Mouse (Mus musculus) kidney, adult 9 months (tissue): ENCODE results near the gene Ccl26.
"Not testable (repeated sequence)": the region's sequence is repeated elsewhere in the genome, so short reads cannot be mapped to it uniquely, and the experiment has no call there.

ENCODE experiments used
- DNase-seq: peaks from one replicate; pipeline ENCODE4 v3.0.0; 2022

The Ccl26 gene

DNA sequence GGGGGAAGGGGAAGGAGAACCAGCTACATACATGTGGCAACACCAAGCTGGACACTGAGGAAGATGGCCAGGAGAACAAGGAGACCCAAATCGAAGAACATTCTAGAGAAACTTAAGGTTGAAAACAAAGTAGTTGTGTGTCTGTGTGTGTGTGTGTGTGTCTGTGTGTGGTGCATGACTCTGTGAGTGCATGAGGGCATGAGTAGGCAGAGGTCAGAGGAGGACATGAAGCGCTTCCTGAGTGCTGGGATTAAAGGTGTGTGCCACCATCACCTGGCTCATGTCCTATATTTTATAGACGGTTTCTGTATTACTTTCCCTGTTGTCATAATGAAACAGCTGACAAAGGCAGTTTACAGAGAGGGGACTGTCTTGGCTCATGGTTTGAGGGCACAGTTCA, at the start of gene Ccl26:
TSS of gene Ccl26 (minus strand) at position 101 of the 400 bp plus-strand sequence.
- no peak for DNase-seq

DNA sequence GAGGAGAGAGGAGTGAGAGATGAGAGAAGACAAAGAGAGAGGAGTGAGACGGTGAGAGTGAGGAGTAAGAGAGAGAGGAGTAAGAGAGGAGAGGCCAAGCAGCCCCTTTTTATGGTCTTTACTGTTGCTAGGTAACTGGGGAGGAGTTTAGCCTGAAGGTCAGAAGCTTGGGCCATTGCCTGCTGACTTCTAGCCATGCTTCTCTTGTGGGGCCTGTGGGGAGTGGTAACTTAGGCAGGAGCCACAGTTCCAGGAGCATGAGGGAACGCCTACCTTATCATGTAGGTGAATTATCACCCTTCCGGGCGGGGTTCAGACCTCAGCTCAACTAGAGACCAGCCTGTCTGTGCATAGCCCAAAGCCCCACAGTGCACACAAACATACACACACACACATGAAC, 46.4 kb upstream of the Ccl26 start:
- DNase-seq: no peak

DNA sequence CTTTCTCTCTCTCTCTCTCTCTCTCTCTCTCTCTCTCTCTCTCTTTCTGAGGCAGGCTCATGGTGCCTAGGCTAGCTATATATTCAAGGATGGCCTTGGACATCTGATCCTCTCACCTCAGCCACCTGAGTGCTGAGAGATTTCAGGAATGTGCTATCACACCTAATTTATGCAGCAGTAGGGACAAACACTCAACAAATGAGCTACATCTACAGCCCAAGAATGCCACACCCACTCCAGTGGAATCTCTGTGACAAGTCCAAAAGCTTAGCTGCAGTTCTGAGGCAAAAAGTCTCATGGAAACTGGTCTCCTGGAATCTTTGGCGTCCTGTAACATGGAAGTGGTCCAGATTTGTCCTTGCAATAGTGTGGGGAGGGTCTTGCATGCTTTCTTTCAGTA, 44.2 kb upstream of the Ccl26 start:
- DNase-seq: no peak

DNA sequence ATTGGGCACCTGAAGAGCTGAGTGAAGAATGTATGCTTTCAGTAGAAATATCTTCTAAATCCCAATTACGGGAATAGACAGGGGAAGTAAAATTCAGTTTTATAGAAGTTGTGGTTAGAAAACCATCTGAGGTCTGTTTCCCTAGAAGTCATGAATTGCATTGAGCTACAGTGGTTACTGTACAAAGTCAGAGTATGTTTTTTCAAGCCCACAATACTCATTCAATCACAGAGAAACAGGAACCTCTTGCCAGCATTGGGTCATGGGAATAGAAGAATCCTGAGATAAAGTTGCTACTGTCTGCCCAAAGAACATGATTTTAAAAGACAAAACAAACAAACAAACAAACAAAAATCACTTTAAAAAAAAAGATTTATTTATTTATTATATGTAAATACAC, 43.3 kb upstream of the Ccl26 start:
- not testable (repeated sequence) for DNase-seq

DNA sequence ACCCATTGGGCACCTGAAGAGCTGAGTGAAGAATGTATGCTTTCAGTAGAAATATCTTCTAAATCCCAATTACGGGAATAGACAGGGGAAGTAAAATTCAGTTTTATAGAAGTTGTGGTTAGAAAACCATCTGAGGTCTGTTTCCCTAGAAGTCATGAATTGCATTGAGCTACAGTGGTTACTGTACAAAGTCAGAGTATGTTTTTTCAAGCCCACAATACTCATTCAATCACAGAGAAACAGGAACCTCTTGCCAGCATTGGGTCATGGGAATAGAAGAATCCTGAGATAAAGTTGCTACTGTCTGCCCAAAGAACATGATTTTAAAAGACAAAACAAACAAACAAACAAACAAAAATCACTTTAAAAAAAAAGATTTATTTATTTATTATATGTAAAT, 41.3 kb upstream of the Ccl26 start:
- DNase-seq: not testable (repeated sequence)

DNA sequence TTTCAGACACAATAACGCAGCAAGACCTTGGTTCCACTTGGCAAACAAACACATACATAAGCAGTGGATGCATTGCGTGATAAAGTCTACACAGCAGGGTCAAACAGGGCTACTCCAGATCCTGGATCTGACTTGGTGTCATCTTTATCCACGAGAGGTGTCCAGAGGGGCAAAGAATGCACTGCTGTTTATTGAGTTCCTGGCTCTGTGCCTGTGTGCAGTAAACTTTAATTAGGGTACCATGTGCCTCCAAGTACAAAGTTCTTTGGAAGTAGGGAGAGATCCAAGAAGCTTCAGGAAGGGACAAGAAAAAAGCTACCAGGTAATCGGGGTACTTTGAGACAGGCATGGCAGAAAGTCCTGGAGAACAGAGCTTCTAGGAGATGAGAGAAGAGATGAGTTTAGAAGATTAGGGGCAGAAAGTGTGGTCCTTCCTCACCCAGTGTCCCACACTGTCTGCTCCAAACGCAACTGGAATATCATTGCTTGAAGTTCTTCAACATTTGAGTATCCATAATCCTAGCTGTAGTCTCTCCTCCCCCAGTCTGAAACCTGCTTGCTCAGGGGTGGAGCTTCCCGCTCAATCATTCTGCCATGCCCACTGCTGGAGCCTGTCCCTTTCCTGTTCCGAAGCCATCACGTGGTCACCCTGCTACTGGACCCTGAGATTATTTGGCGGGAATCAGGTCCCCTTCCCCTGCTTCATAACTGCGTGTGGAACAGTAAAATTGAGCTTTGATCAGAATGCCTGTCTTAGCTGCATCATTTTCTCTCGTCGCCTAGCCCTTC, 26.8 kb upstream of the Ccl26 start:
- peak; percentile 85 for DNase-seq

DNA sequence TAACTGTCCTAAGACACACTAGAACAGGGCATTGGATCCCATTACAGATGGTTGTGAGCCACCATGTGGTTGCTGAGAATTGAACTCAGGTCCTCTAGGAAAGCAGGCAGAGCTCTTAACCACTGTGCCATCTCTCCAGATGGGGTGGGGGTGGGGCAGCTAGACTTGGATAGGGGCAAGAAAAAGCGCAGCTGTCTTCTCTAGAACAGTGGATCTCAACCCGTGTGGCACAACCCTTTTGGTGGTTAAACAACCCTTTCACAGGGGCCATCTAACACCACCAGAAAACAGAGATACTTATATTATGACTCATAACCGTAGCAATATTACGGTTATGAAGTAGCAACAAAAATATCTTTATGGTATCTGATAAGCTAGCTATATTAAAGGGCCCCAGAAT, 24.4 kb upstream of the Ccl26 start:
- DNase-seq: no peak

DNA sequence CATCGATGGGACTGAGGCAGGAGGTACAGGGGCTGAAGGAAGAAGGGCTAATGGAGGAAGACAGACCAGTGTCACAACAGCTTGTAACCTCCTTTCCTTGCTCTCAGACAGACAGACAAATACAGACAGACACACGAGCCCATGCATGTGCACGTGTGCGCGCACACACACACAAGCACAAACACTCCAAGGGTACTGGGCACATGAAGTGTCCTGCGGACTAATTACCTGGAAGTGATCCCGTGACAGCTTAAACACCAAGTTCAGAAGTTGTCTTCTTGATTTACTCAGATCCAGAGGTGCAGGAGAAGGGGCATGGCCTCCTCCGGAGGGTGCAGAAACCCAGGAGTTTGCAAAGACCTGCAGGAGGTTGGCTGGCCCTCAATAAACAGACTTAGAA, 22.3 kb upstream of the Ccl26 start:
- DNase-seq: no peak

DNA sequence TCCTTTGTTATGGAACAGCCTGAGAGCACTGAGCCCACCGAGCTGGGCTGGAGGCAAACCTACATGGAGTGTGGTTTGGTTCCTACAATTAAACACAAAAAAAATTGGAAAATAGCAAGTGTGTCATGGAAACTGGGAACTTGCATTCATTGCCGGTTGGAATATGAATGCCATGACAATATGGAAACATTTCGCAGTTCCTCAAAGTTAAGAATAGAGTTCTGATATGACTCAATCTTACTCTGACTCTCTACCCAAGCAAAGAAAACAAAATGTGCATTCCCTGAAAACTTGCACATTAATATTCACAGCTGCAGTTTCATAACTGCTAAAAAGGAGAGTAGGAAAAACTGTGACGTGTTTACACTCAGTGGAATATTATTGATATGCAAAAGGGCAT, 19.0 kb upstream of the Ccl26 start:
- DNase-seq: no peak

DNA sequence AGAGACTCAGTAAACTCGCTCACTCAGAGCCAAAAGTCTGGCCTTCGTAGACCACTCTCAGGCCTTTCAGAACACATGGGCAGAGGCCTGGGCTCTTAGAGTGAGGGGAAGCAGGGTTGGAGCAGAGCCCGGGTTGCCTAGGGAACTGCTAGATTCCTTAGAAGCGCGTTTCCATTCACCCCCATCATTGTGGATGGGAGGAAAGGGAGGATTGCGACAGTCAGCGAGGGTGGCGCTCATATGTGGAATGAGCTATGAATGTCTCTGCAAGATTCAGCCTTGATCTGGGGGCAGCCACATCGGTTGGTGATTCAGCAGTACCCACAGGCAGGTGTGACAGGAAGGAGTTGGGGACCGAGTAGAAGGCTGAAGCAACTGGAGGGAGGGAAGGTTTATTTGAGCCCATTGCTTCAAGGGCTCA, 16.0 kb upstream of the Ccl26 start:
- DNase-seq: no peak

DNA sequence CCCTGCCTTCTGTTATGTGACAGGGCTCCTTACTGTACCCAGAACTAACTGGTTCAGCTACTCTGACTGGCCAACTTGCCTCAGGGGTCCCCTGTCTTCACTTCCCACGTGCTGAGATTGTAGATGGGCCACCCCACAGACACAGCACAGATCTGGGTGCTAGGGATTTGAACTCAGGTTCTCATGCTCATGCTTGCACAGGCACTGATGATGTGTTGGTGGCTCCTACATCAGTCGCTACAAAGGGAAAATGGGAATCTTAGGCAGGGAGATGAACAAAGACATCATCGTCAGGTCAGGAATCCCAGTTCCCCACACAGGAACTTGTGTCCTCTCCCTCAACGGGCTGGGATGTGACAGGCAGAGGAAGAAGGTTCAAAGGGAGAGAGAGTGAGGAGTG, 12.7 kb upstream of the Ccl26 start:
- DNase-seq: no peak

DNA sequence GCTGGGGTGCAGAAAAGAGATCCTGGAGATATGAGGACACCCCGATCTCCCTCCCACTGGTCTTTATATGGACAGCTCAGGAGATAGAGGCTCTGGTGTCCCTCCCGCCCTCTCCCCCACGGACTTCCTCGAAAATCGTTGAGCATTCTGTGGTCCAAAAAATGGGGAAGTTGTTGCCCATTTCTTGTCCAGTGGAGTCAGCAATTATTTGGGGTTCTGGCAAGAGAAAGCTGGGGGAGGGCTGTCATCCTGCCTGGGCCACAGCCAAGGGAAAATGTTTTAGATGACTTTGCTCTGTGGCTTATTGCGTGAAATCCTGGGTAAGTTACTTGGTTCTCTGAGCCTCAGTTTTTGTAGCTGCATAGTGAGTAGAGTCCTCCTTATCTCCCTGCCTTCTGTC, 9.6 kb upstream of the Ccl26 start, which contains the start of gene Ccl24:
TSS of gene Ccl24 (minus strand) at position 44 of the 400 bp plus-strand sequence.
- DNase-seq: peak; percentile 21

DNA sequence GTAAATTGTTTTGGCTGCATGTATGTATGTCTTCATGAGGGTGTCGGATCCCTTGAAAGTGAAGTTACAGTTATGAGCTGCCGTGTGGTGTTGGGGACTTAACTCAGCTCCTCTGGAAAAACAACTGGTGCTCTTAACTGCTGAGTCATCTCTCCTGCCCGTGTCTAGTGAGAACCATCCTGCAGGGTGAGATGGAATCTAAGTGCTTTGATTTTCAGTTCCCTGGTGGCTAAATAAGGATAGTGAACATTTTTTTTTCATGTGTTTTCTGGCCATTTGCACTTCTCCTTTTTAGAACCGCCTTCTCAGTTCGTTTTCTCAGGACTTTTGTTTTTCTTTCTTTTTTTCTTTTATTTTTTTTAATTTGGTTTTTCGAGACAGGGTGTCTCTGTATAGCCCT, 5.3 kb upstream of the Ccl26 start:
- no peak for DNase-seq

DNA sequence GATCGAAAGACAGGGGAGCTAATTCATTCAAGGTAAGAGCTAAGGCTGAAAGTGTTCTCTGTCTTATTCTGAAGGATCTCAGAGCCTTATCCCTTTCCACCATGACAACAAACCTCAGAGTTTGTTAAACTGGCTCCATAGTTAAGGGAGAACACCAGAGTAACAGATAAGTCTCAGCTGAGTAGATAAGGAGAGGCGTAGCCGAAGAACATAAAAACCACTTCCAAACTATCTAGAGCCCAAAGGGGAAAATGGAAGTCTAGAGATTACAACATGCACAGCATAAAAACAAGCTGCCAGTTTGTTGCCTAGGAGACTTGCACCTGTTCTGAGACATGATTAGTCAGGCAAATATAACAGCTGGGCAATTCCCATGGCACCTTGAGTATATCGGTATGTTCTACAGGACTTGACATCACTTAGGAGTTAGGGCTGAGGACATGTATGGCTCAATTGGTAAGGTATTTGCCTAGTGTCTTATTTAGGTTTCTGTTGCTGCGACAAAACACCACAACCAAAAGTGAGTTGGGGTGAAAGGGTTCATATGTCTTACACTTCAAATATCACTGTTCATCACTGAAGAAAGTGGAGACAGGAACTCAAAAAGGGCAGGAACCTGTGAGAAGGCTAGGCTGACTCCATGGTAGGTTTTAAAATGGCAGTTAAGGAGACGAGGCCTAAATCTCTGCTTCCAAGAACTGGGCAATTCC, 4.3 kb upstream of the Ccl26 start:
- no peak for DNase-seq

DNA sequence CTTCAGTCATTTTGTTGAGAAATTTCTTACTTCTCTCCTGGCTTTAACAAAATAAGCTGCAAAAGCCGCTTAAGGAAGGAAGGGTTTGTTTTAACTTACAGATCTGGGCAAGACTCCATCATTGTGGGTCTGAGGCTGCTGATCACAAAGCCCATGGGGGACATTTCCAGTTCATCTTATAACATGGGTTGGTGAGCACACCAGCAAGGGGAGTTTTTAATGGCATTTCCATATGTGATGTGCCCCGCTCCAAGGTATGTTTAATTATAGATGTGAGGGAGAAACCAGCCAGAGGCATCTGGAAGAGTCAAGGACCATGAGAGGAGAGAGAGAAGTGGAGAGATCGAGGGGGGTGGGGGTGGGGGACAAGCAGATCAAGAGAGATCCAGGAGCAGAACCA, 5.7 kb downstream of the Ccl26 start:
- no peak for DNase-seq

DNA sequence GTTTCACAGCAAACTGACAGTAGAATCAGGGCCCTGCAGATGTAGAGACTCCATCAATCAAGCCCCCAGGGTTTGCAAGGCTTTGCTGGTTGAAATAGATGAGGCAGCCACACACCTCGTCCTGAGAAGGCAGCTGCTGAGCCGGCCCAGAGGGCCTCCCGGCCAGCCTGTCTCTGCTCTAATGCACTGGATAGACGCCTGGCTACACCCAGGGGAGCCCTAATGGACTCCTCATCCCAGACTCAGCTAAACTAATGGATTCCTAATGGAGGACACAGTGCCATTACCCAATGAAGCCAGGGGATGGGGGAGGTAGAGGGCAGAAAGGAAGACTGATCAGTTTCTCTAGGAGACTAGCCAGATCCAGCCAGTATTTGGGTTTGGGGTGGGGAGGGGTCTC, 6.3 kb downstream of the Ccl26 start:
- no peak for DNase-seq

DNA sequence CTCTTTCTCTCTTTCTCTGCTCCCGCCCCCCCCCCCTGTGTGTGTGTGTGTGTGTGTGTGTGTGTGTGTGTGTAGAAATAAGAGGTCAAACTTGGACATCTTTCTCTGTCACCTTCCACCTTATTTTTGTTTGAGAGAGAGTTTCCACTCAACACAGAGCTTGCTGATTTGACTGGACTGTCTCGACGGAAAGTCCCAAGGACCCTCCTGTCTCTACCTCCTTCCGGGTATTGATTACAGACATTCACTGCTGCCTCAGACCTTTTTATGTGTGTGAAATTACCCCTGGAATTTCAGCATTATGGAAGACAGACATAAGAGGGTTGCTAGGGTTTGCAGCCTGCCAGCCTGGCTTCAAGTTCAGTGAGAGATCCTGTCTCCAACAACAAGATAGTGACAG, 7.1 kb downstream of the Ccl26 start:
- no peak for DNase-seq

DNA sequence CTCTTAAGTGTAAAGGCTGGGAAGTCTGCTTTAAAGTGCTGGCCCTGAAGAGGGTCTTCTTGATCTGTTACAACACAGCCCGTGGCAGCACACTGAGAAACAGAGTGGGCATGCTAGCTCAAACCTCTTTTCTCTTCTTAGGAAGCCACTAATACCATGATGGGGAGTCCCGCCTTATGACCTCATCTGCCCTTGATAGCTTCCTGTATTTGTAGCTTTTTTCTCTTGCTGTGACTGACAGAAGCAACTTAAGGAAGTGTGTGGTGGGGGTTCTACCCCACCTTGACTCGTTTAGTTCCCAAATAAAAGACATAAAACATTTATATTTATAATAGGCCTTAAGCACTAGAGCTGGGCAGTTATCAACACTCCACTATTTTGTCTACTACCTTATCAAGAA, 11.8 kb downstream of the Ccl26 start:
- no peak for DNase-seq

DNA sequence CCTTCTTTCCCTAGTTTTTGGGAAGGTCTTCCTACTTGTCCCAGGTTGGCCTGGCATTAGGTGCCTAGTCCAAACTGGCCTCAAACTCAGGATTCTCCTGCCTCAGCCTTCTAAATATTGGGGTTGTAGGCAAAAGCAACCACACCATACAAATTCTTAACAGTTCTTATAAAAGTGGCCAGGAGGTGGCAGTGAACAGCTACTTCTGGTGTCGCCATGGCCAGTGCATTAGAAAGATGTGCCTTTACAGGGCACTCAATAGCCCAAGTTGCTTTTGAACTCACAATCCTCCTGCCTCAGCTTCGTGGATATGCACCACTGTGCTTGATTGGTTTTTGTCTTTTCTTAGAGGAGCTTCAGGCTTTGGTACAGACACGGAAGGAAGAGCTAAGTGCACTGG, 12.5 kb downstream of the Ccl26 start:
- DNase-seq: peak; percentile 68

DNA sequence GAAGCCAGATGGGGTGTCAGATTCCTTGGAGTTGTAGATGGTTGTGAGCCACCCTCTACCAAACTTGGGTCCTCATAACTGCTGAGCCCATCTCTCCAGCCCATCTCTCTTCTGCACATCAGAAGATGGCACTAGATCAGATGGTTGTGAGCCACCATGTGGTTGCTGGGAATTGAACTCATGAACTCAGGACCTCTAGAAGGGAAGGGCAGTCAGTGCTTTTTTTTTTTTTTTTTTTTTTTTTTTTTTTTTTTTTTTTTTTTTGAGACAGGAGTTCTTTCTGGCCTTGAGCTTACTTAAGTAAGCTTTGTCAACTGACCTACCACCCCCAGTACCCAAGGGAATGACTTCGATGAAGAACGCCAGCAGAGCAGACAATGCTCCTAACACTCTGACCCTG, 15.4 kb downstream of the Ccl26 start:
- no peak for DNase-seq

DNA sequence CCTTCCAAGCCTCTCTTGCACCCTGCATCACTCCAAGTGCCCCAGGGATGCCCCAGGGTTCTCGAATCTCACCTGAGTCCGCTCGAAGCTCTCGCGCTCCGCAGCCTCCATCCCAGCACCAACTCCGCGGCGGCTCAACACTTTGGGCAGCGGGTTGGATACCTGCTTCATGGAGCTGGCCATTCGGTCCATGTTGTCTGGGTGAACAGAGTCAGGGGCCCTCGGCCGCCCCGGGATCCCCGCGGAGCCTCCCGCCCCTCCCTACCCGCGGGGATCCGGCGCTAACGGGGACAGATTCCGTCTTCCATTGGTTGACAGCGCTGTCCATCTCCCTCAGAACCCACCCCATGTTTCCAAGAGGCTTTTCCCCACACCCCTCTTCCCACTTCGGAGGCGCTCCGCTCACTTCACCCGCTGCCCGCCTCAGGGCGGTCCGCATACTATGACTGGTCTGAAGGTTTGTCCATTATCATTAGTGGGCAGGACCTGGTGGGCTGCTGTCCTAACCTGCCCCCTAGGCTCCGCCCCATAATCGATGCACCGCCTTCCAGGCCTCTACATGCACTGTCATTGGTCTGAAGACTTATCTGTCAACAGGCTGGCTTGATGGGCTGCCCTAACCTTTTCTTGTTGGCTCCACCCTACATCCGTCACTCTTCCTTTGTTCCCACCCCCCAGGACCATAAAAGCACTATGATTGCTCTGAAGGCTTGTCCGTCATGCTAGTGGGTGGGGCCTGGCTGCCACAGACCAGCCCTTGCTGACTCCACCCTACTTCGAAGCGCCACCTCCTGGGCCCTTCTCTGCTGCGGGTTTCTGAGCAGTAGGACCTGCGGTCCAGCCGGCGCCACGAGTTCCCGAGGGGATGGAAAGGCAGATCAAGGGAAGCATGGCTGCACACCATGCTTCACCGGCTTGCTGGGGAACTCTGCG, 18.2 kb downstream of the Ccl26 start, which contains the start of gene Hip1:
TSS of gene Hip1 (minus strand) at position 256 of the 933 bp plus-strand sequence.
- peak; percentile 100 for DNase-seq

DNA sequence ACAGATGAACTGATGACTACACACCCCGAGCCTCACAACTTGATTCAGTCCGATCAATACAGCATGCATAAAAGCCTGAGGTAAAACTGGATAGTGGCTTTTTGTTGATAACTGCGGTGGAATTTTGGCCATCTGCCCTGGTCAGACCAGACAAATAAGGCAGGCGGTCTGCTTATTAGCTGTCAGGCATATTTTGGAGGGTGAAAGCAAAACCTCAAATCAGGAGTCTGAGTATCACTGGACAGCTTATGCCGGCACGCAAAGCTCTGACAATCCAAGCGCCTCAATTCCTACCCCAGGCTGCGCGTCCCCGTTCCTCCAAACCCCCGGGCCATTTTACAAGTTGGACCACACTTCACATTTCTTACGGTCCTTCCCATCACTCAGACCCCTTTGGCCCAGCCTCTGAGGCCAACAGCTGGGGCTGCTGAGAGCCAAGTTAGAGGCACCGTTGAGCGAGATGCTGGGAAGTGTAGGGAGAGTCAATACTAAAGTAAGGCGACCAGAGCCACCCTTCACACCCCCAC, 19.3 kb downstream of the Ccl26 start:
- no peak for DNase-seq

DNA sequence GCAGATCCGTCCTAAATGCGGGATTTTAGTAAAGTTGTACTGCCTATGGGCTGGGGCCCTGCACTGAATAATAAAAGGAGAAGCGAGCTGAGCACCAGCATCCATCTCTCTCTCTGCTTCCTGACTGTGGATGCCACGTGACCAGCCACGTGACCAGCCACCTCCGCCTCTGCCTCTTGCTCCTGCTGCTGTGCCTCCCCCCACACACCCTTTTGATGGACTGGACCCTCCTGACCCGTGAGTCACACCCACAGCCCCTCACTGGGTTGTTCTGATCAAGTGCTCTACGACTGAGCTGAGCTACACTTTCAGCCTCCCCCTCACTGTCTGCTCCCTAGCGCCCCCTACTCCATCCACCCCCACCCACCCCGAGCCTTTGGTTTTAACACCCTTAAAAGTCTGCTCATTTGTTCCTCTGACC, 25.6 kb downstream of the Ccl26 start:
- DNase-seq: no peak
